Mouse (Mus musculus): Measurements from ENCODE around the gene Camsap2. TPM values are rescaled to one million over a fixed set of nuclear protein-coding genes. Genes with fewer than 3 reads are reported as not detected.

Gene Camsap2
- polyA plus RNA-seq, 1 experiment from 2014 or later = 8.9 TPM

- Histone ChIP-seq H3K9ac (ENCODE audit: low read length) (no peak overlapping the region), H3K4me2 (replicated peaks; ENCODE audit: low read depth) (no peak overlapping the region), H3K36me3 (ENCODE audit: control insufficient read depth, insufficient read depth, low read length) (no peaks in the 10 kb centered on the region), H3K27me3 (ENCODE audit: control insufficient read depth, insufficient read depth, low read length) (no peaks in the 10 kb centered on the region), H3K4me1 (replicated peaks; ENCODE audit: control insufficient read depth, insufficient read depth) (no peaks in the 10 kb centered on the region), H3K4me3 (ENCODE audit: low read depth, low read length) (no peak overlapping the region), H3K9me3 (ENCODE audit: control insufficient read depth, low read length) (no peaks in the 10 kb centered on the region), H3K27ac (replicated peaks) (no peak overlapping the region)
- no peak for DNase-seq (ENCODE audit: low spot score)
- WGBS = 87% methylated on average over 8 of the region's 8 CpGs
- no peak for ATAC-seq (ENCODE audit: low FRiP score, low TSS enrichment)
- TF ChIP-seq EP300 (optimal IDR thresholded peaks at IDR 0.05) (no peak), CTCF (IDR thresholded peaks at IDR 0.05; ENCODE audit: low read depth) (no peak)
These were observed 34.7 kb upstream of the Camsap2 start for GRCm38 (mm10) chr1:136380606-136381005.

GRCm38 (mm10) chr1:136380161-136380560 lies 34.3 kb upstream of the Camsap2 start:
- no peak for TF ChIP-seq EP300 (optimal IDR thresholded peaks at IDR 0.05)
- TF ChIP-seq CTCF (IDR thresholded peaks at IDR 0.05; ENCODE audit: low read depth) = no peak
- H3K27me3 ChIP-seq (ENCODE audit: control insufficient read depth, insufficient read depth, low read length) = no peaks in the 10 kb centered on the region
- no peak overlapping the region for H3K4me2 ChIP-seq (replicated peaks; ENCODE audit: low read depth)
- no peak for ATAC-seq (ENCODE audit: low FRiP score, low TSS enrichment)
- no peak overlapping the region for H3K27ac ChIP-seq (replicated peaks)
- no peak overlapping the region for H3K9ac ChIP-seq (ENCODE audit: low read length)
- no peak for DNase-seq (ENCODE audit: low spot score)
- H3K36me3 ChIP-seq (ENCODE audit: control insufficient read depth, insufficient read depth, low read length) = no peaks in the 10 kb centered on the region
- no peaks in the 10 kb centered on the region for H3K4me1 ChIP-seq (replicated peaks; ENCODE audit: control insufficient read depth, insufficient read depth)
- WGBS = 83% methylated on average over 4 of the region's 4 CpGs
- no peaks in the 10 kb centered on the region for H3K9me3 ChIP-seq (ENCODE audit: control insufficient read depth, low read length)
- H3K4me3 ChIP-seq (ENCODE audit: low read depth, low read length) = no peak overlapping the region

- Histone ChIP-seq H3K27me3 (ENCODE audit: control insufficient read depth, insufficient read depth, low read length) (no peaks in the 10 kb centered on the region), H3K4me1 (replicated peaks; ENCODE audit: control insufficient read depth, insufficient read depth) (no peaks in the 10 kb centered on the region), H3K9ac (ENCODE audit: low read length) (no peak overlapping the region), H3K36me3 (ENCODE audit: control insufficient read depth, insufficient read depth, low read length) (no peaks in the 10 kb centered on the region), H3K4me2 (replicated peaks; ENCODE audit: low read depth) (no peak overlapping the region), H3K27ac (replicated peaks) (no peak overlapping the region), H3K9me3 (ENCODE audit: control insufficient read depth, low read length) (no peaks in the 10 kb centered on the region), H3K4me3 (ENCODE audit: low read depth, low read length) (no peak overlapping the region)
- DNase-seq (ENCODE audit: low spot score) (no peak), ATAC-seq (ENCODE audit: low FRiP score, low TSS enrichment) (no peak)
- 92% methylated on average over 7 of the region's 7 CpGs for WGBS
- TF ChIP-seq EP300 (optimal IDR thresholded peaks at IDR 0.05) = no peak
- TF ChIP-seq CTCF (IDR thresholded peaks at IDR 0.05; ENCODE audit: low read depth) = no peak
These were observed 33.4 kb upstream of the Camsap2 start for GRCm38 (mm10) chr1:136379261-136379660.

GRCm38 (mm10) chr1:136365986-136366385 lies 20.1 kb upstream of the Camsap2 start:
- Histone ChIP-seq H3K4me3 (ENCODE audit: low read depth, low read length) (no peak overlapping the region), H3K9me3 (ENCODE audit: control insufficient read depth, low read length) (no peaks in the 10 kb centered on the region), H3K9ac (ENCODE audit: low read length) (no peak overlapping the region), H3K27me3 (ENCODE audit: control insufficient read depth, insufficient read depth, low read length) (no peaks in the 10 kb centered on the region), H3K36me3 (ENCODE audit: control insufficient read depth, insufficient read depth, low read length) (no peaks in the 10 kb centered on the region), H3K4me2 (replicated peaks; ENCODE audit: low read depth) (no peak overlapping the region), H3K4me1 (replicated peaks; ENCODE audit: control insufficient read depth, insufficient read depth) (no peaks in the 10 kb centered on the region), H3K27ac (replicated peaks) (no peak overlapping the region)
- TF ChIP-seq CTCF (IDR thresholded peaks at IDR 0.05; ENCODE audit: low read depth) (no peak), EP300 (optimal IDR thresholded peaks at IDR 0.05) (no peak)
- DNase-seq (ENCODE audit: low spot score) = no peak
- no peak for ATAC-seq (ENCODE audit: low FRiP score, low TSS enrichment)
- WGBS = 65% methylated on average over 3 of the region's 3 CpGs

GRCm38 (mm10) chr1:136364711-136365110 lies 18.8 kb upstream of the Camsap2 start:
- Histone ChIP-seq H3K27me3 (ENCODE audit: control insufficient read depth, insufficient read depth, low read length) (no peaks in the 10 kb centered on the region), H3K36me3 (ENCODE audit: control insufficient read depth, insufficient read depth, low read length) (no peaks in the 10 kb centered on the region), H3K4me1 (replicated peaks; ENCODE audit: control insufficient read depth, insufficient read depth) (no peaks in the 10 kb centered on the region), H3K4me2 (replicated peaks; ENCODE audit: low read depth) (no peak overlapping the region), H3K9me3 (ENCODE audit: control insufficient read depth, low read length) (no peaks in the 10 kb centered on the region), H3K4me3 (ENCODE audit: low read depth, low read length) (no peak overlapping the region), H3K27ac (replicated peaks) (no peak overlapping the region), H3K9ac (ENCODE audit: low read length) (no peak overlapping the region)
- 59% methylated on average over 18 of the region's 19 CpGs for WGBS
- TF ChIP-seq EP300 (optimal IDR thresholded peaks at IDR 0.05) = no peak
- TF ChIP-seq CTCF (IDR thresholded peaks at IDR 0.05; ENCODE audit: low read depth) = no peak
- DNase-seq (ENCODE audit: low spot score) (no peak), ATAC-seq (ENCODE audit: low FRiP score, low TSS enrichment) (no peak)

GRCm38 (mm10) chr1:136363035-136363434 lies 17.1 kb upstream of the Camsap2 start:
- no peaks in the 10 kb centered on the region for H3K9me3 ChIP-seq (ENCODE audit: control insufficient read depth, low read length)
- TF ChIP-seq CTCF (IDR thresholded peaks at IDR 0.05; ENCODE audit: low read depth) (no peak), EP300 (optimal IDR thresholded peaks at IDR 0.05) (no peak)
- 68% methylated on average over 6 of the region's 6 CpGs for WGBS

More at GRCm38 (mm10) chr1:136363035-136363434, 17.1 kb upstream of the Camsap2 start:
- no peak for ATAC-seq (ENCODE audit: low FRiP score, low TSS enrichment)
- H3K27ac ChIP-seq (replicated peaks) = peak overlapping the region; percentile 20; the same call in 1 of the 2 replicates
- H3K36me3 ChIP-seq (ENCODE audit: control insufficient read depth, insufficient read depth, low read length) = no peaks in the 10 kb centered on the region
- H3K9ac ChIP-seq (ENCODE audit: low read length) = no peak overlapping the region
- H3K4me1 ChIP-seq (replicated peaks; ENCODE audit: control insufficient read depth, insufficient read depth) = no peaks in the 10 kb centered on the region
- no peak overlapping the region for H3K4me2 ChIP-seq (replicated peaks; ENCODE audit: low read depth)
- H3K27me3 ChIP-seq (ENCODE audit: control insufficient read depth, insufficient read depth, low read length) = no peaks in the 10 kb centered on the region
- no peak for DNase-seq (ENCODE audit: low spot score)
- no peak overlapping the region for H3K4me3 ChIP-seq (ENCODE audit: low read depth, low read length)
